Mouse (Mus musculus) lung, embryonic 14.5 days (tissue): Measurements from ENCODE around the gene Slc7a6. TPM values are rescaled to one million over a fixed set of nuclear protein-coding genes. Genes with fewer than 3 reads are reported as not detected.
"Not testable (repeated sequence)": the region's sequence is repeated elsewhere in the genome, so short reads cannot be mapped to it uniquely, and the experiment has no call there.

ENCODE experiments used
- ATAC-seq: fragments of 200-750 bp; cut with Nextera tagmentation; 2 replicates; pipeline ENCODE4 v1.8.0; 2017; ENCODE audit warnings: mild to moderate bottlenecking, moderate TSS enrichment, moderate library complexity; ENCODE audit not compliant: insufficient read depth
- DNase-seq: peaks from one replicate; pipeline ENCODE4 v3.0.0-alpha.2; 2015
- H3K27ac ChIP-seq: fragments of 300-500 bp; sonication (generic); 2 replicates; pipeline ENCODE4 v1.5.1; 2014; ENCODE audit warnings: low read depth, mild to moderate bottlenecking, moderate library complexity
- H3K27me3 ChIP-seq: fragments of 300-500 bp; sonication (generic); 2 replicates; pipeline ENCODE4 v1.6.1; 2014; ENCODE audit warnings: low read length, control low read depth; ENCODE audit not compliant: insufficient read depth
- H3K36me3 ChIP-seq: fragments of 300-500 bp; sonication (generic); 2 replicates; pipeline ENCODE4 v1.6.1; 2014; ENCODE audit warnings: control low read depth; ENCODE audit not compliant: insufficient read depth
- H3K4me1 ChIP-seq: fragments of 300-500 bp; sonication (generic); 2 replicates; pipeline ENCODE4 v1.6.1; 2014; ENCODE audit warnings: antibody characterized with exemption, control low read depth; ENCODE audit not compliant: insufficient read depth
- H3K4me2 ChIP-seq: fragments of 300-500 bp; sonication (generic); 2 replicates; pipeline ENCODE4 v1.6.1; 2014; ENCODE audit warnings: mild to moderate bottlenecking
- H3K4me3 ChIP-seq: fragments of 300-500 bp; sonication (generic); 2 replicates; pipeline ENCODE4 v1.5.1; 2014; ENCODE audit warnings: low read depth, low read length
- H3K9ac ChIP-seq: fragments of 300-500 bp; sonication (generic); 2 replicates; pipeline ENCODE4 v1.6.1; 2014
- H3K9me3 ChIP-seq: fragments of 300-500 bp; sonication (generic); 2 replicates; pipeline ENCODE4 v1.6.1; 2016; ENCODE audit warnings: low read depth, low read length, control low read depth
- CTCF ChIP-seq: IDR thresholded peaks from 2 replicates; pipeline ENCODE4 v1.5.1; 2016; ENCODE audit warnings: antibody characterized with exemption, low read depth
- WGBS: fragments of 180-500 bp; shearing (Covaris S2); extraction: QIAGEN DNeasy Blood & Tissue Kit; methylation state at CpG from one replicate; pipeline ENCODE4 v1.1.7; 2014; 5-methylcytosine and 5-hydroxymethylcytosine counted together
- polyA plus RNA-seq: library from polyadenylated mRNA; unstranded; fragments of >200 nt; fragmentation: Nextera tagmentation; extraction: Ambion mirVana; gene quantifications from 2 replicates; pipeline ENCODE4 v1.2.1, GENCODE M21; 2014

The Slc7a6 gene
- polyA plus RNA-seq, 1 experiment from 2014 or later, result 85.0 TPM

- Histone ChIP-seq H3K27ac (no peak overlapping the region), H3K4me3 (no peak overlapping the region), H3K4me2 (no peak overlapping the region), H3K27me3 (no peaks in the 10 kb centered on the region), H3K9ac (no peak overlapping the region), H3K36me3 (peaks cover 25% of the 10 kb centered on the region), H3K4me1 (no peaks in the 10 kb centered on the region), H3K9me3 (no peaks in the 10 kb centered on the region)
- DNase-seq (no peak), ATAC-seq (no peak)
- WGBS, result 84% methylated on average over 8 of the region's 8 CpGs
- no peak for TF ChIP-seq CTCF
These were observed 17.1 kb downstream of the Slc7a6 start for GRCm38 (mm10) chr8:106185628-106186270.

- no peaks in the 10 kb centered on the region for H3K9me3 ChIP-seq
- WGBS, result 92% methylated on average over 3 of the region's 3 CpGs
- no peak for DNase-seq
- H3K4me2 ChIP-seq, result no peak overlapping the region
- no peak overlapping the region for H3K4me3 ChIP-seq
- no peak overlapping the region for H3K27ac ChIP-seq
- peaks cover 31% of the 10 kb centered on the region for H3K36me3 ChIP-seq
- no peaks in the 10 kb centered on the region for H3K27me3 ChIP-seq
- no peaks in the 10 kb centered on the region for H3K4me1 ChIP-seq
- H3K9ac ChIP-seq, result no peak overlapping the region
- no peak for ATAC-seq
- no peak for TF ChIP-seq CTCF
These were observed 17.7 kb downstream of the Slc7a6 start for GRCm38 (mm10) chr8:106186394-106186793.

GRCm38 (mm10) chr8:106189162-106189561 is 20.5 kb downstream of the Slc7a6 start:
- H3K9ac ChIP-seq, result no peak overlapping the region
- DNase-seq (no peak), ATAC-seq (no peak)
- no peak overlapping the region for H3K4me2 ChIP-seq
- H3K4me1 ChIP-seq, result no peaks in the 10 kb centered on the region
- H3K9me3 ChIP-seq, result no peaks in the 10 kb centered on the region
- TF ChIP-seq CTCF, result no peak
- WGBS, result 92% methylated on average over 4 of the region's 4 CpGs
- no peak overlapping the region for H3K27ac ChIP-seq
- H3K4me3 ChIP-seq, result no peak overlapping the region
- H3K27me3 ChIP-seq, result no peaks in the 10 kb centered on the region
- peaks cover 37% of the 10 kb centered on the region for H3K36me3 ChIP-seq

- Histone ChIP-seq H3K9me3 (no peaks in the 10 kb centered on the region), H3K4me1 (no peaks in the 10 kb centered on the region), H3K27me3 (no peaks in the 10 kb centered on the region), H3K36me3 (peaks cover 59% of the 10 kb centered on the region), H3K4me2 (no peak overlapping the region), H3K27ac (no peak overlapping the region), H3K9ac (no peak overlapping the region), H3K4me3 (no peak overlapping the region)
- TF ChIP-seq CTCF, result no peak
- ATAC-seq, result no peak
- DNase-seq, result no peak
- WGBS, result 75% methylated on average over 5 of the region's 5 CpGs
These were observed 23.0 kb downstream of the Slc7a6 start for GRCm38 (mm10) chr8:106191639-106192038.

GRCm38 (mm10) chr8:106193162-106193561 is 24.5 kb downstream of the Slc7a6 start:
- Histone ChIP-seq H3K9ac (no peak overlapping the region), H3K4me1 (no peaks in the 10 kb centered on the region), H3K36me3 (peaks cover 66% of the 10 kb centered on the region), H3K27ac (no peak overlapping the region), H3K9me3 (no peaks in the 10 kb centered on the region), H3K4me2 (no peak overlapping the region), H3K27me3 (no peaks in the 10 kb centered on the region), H3K4me3 (no peak overlapping the region)
- no peak for TF ChIP-seq CTCF
- WGBS, result 82% methylated on average over 6 of the region's 6 CpGs
- ATAC-seq (no peak), DNase-seq (no peak)

GRCm38 (mm10) chr8:106194062-106194461 is 25.4 kb downstream of the Slc7a6 start:
- no peak overlapping the region for H3K9ac ChIP-seq
- H3K36me3 ChIP-seq, result peaks cover 71% of the 10 kb centered on the region
- DNase-seq (no peak), ATAC-seq (no peak)
- H3K4me1 ChIP-seq, result no peaks in the 10 kb centered on the region
- H3K4me3 ChIP-seq, result no peak overlapping the region
- H3K9me3 ChIP-seq, result no peaks in the 10 kb centered on the region
- no peak overlapping the region for H3K27ac ChIP-seq
- H3K27me3 ChIP-seq, result no peaks in the 10 kb centered on the region
- 74% methylated on average over 5 of the region's 5 CpGs for WGBS
- no peak overlapping the region for H3K4me2 ChIP-seq
- TF ChIP-seq CTCF, result no peak

GRCm38 (mm10) chr8:106198741-106199140 is 30.1 kb downstream of the Slc7a6 start:
- H3K9ac ChIP-seq, result no peak overlapping the region
- DNase-seq (peak; percentile 77), ATAC-seq (peak; percentile 41; the same call in 1 of the 2 replicates)
- H3K4me2 ChIP-seq, result no peak overlapping the region
- 5% methylated on average over 1 of the region's 1 CpGs for WGBS
- no peak overlapping the region for H3K27ac ChIP-seq
- H3K27me3 ChIP-seq, result no peaks in the 10 kb centered on the region
- H3K4me3 ChIP-seq, result no peak overlapping the region
- H3K4me1 ChIP-seq, result no peaks in the 10 kb centered on the region
- peak; percentile 76 for TF ChIP-seq CTCF
- H3K9me3 ChIP-seq, result no peaks in the 10 kb centered on the region
- peaks cover 86% of the 10 kb centered on the region for H3K36me3 ChIP-seq

GRCm38 (mm10) chr8:106199596-106199995 is 30.9 kb downstream of the Slc7a6 start:
- not testable (repeated sequence) for H3K4me3 ChIP-seq, H3K27me3 ChIP-seq, ATAC-seq, DNase-seq, H3K4me1 ChIP-seq, H3K27ac ChIP-seq, H3K9ac ChIP-seq, H3K9me3 ChIP-seq, H3K4me2 ChIP-seq
- H3K36me3 ChIP-seq, result peaks cover 87% of the 10 kb centered on the region
- WGBS, result 79% methylated on average over 3 of the region's 3 CpGs
